Mouse (Mus musculus): ENCODE measurements around the gene Zfp119b.

- TF ChIP-seq CTCF (conservative IDR thresholded peaks at IDR 0.05; ENCODE audit: insufficient read depth, insufficient read length, low read depth, low read length), result no peak
- no peak for TF ChIP-seq POLR2A (IDR thresholded peaks at IDR 0.05; ENCODE audit: low read depth, low read length)
Measured at GRCm38 (mm10) chr17:55961631-55962030, 12.3 kb upstream of the Zfp119b start.
